Mouse (Mus musculus): Measurements from ENCODE around the gene Hes1.

- TF ChIP-seq CTCF (IDR thresholded peaks at IDR 0.05; ENCODE audit: low read depth): no peak
- no peak for TF ChIP-seq EP300 (IDR thresholded peaks at IDR 0.05; ENCODE audit: low read depth)
Observed at GRCm38 (mm10) chr16:30016064-30016463, 48.1 kb upstream of the Hes1 start.

All from heart, postnatal 0 days (tissue).